Mouse (Mus musculus) heart, adult 18-20 months (tissue): Measurements from ENCODE around the gene Vmn1r118. TPM values are rescaled to one million over a fixed set of nuclear protein-coding genes. Genes with fewer than 3 reads are reported as not detected.
"Not testable (repeated sequence)": the region's sequence is repeated elsewhere in the genome, so short reads cannot be mapped to it uniquely, and the experiment has no call there.

ENCODE experiments used
- DNase-seq, 2 experiments: peaks; one replicate each; pipeline ENCODE4 v3.0.0; 2021 to 2022; ENCODE audit warnings: mixed read lengths in 1 of 2
- long read RNA-seq, 2 experiments: library from polyadenylated mRNA; stranded (forward); transcript quantifications; one replicate each; pipeline ENCODE4 v2.0.0; 2021
- total RNA-seq, 2 experiments: library from RNA; stranded (reverse); gene quantifications; 2 replicates each; pipeline ENCODE4 v1.2.3; 2021

The Vmn1r118 gene
- total RNA-seq, result not detected
- long read RNA-seq, experiment 1, result 0 reads
- long read RNA-seq, experiment 2, result 0 reads

- not testable (repeated sequence) for DNase-seq
Measured at GRCm38 (mm10) chr7:20912247-20912646, at the start of gene Vmn1r118. Vmn1r118 (minus strand) TSS chr7:20912347.

DNA sequence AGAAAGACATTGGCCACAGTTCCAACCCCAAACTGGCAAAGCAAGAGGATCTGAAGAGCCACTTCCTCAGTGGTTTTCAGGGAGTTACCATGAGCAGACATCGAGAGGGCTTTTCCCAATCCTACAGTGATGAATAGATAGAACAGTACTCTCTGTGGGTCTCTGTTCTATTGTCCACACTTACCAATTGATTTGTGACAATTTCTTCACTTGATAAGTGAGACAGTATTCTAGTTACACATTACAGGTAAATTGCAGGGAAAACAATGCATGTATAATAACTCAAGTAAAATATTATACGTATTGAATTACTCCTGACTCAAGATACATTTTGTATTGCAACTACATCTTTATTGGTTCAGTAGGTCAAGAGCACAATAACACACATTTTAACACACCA lies 28.1 kb downstream of the Vmn1r118 start, which contains the start of gene Vmn1r117:
Gene Vmn1r117, minus strand, starts transcription at position 101 of the 400 bp plus-strand sequence.
- not testable (repeated sequence) for DNase-seq

- not testable (repeated sequence) for DNase-seq
Measured at GRCm38 (mm10) chr7:20871956-20872355, 40.2 kb downstream of the Vmn1r118 start, which contains the start of gene Vmn1r116. Vmn1r116 (plus strand) TSS chr7:20872256.

Other genes with a start within 250 kb of the Vmn1r118 start
- gene Vmn1r107, start 243.4 kb downstream of the Vmn1r118 start, total RNA-seq, result not detected
- not detected for gene Vmn1r111, start 209.1 kb downstream of the Vmn1r118 start, total RNA-seq
- not detected for gene Gm10668, start 181.7 kb downstream of the Vmn1r118 start, total RNA-seq
- gene Vmn1r112, start 141.2 kb downstream of the Vmn1r118 start, total RNA-seq, result not detected
- not detected for gene Vmn1r113, start 125.1 kb downstream of the Vmn1r118 start, total RNA-seq
- gene Vmn1r114, start 100.2 kb downstream of the Vmn1r118 start, total RNA-seq, result not detected
- not detected for gene Vmn1r115, start 67.4 kb downstream of the Vmn1r118 start, total RNA-seq
- not detected for gene Vmn1r116, start 40.1 kb downstream of the Vmn1r118 start, total RNA-seq
- not detected for gene Vmn1r117, start 28.2 kb downstream of the Vmn1r118 start, total RNA-seq
- gene Vmn1r119, start 100.1 kb upstream of the Vmn1r118 start, total RNA-seq, result not detected
- not detected for gene Vmn1r120, start 141.4 kb upstream of the Vmn1r118 start, total RNA-seq
- not detected for gene Vmn1r121, start 186.2 kb upstream of the Vmn1r118 start, total RNA-seq
- gene Vmn1r122, start 221.8 kb upstream of the Vmn1r118 start, total RNA-seq, result not detected
- not detected for gene Vmn1r123, start 249.8 kb upstream of the Vmn1r118 start, total RNA-seq